Mouse (Mus musculus) testis, adult 2 months (tissue): ENCODE data around the gene Kremen1.

ENCODE experiments used
- CTCF ChIP-seq: fragments of 200-500 bp; IDR thresholded peaks from 2 replicates; pipeline ENCODE4 v1.5.1; 2012; ENCODE audit warnings: low read depth, mild to moderate bottlenecking, inconsistent platforms, low read length, moderate library complexity; ENCODE audit not compliant: control insufficient read depth, insufficient read depth, insufficient replicate concordance
- POLR2A ChIP-seq: fragments of 200-500 bp; IDR thresholded peaks from 2 replicates; pipeline ENCODE4 v1.6.1; 2012; ENCODE audit warnings: low read depth, mild to moderate bottlenecking, inconsistent platforms, low read length, moderate library complexity; ENCODE audit not compliant: control insufficient read depth

DNA sequence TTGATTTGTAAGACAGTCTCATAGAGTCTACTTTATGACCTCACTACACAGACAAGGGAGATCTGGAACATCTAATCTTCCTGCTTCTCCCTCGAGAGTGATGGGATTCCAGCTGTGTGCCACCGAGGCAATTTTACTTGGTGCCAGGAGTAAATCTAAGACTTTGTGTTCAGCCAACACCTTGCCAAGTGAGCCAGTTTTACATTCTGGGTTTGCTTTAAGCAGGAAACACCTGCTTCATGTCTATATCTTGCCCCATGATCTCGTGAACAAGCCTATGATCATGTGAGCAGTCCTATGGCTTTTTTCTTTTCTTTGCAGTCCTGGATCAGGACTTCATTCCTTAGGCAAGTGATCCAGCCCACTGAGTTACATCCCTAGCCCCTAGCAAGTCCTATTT, 7.8 kb downstream of the Kremen1 start:
- no peak for TF ChIP-seq POLR2A
- no peak for TF ChIP-seq CTCF
